Mouse (Mus musculus) heart, adult 2 months (tissue): ENCODE results near the gene Ache. TPM values are rescaled to one million over a fixed set of nuclear protein-coding genes. Genes with fewer than 3 reads are reported as not detected.

Experiments used
- DNase-seq, 2 experiments: peaks; one replicate each; pipeline ENCODE4 v3.0.0; 2021
- H3K27ac ChIP-seq: fragments of 200-600 bp; 2 replicates; pipeline ENCODE4 v1.8.1; 2022
- H3K27me3 ChIP-seq: fragments of 200-500 bp; 2 replicates; pipeline ENCODE4 v1.6.1; 2012; ENCODE audit warnings: mild to moderate bottlenecking, low read length, inconsistent platforms, mixed read lengths; ENCODE audit not compliant: control insufficient read depth, insufficient read depth
- H3K36me3 ChIP-seq: fragments of 200-500 bp; 2 replicates; pipeline ENCODE4 v1.6.1; 2012; ENCODE audit warnings: low read length, inconsistent platforms; ENCODE audit not compliant: control insufficient read depth, insufficient read depth
- H3K4me1 ChIP-seq: fragments of 200-500 bp; 2 replicates; pipeline ENCODE4 v1.6.1; 2011; ENCODE audit warnings: low read length; ENCODE audit not compliant: control insufficient read depth, insufficient read depth
- H3K4me3 ChIP-seq: fragments of 200-600 bp; 2 replicates; pipeline ENCODE4 v1.8.1; 2022
- H3K79me2 ChIP-seq: fragments of 200-500 bp; replicated peaks from 2 replicates; pipeline ENCODE4 v1.6.1; 2012; ENCODE audit warnings: mild to moderate bottlenecking, inconsistent platforms, low read length, moderate library complexity, mixed read lengths; ENCODE audit not compliant: control insufficient read depth, insufficient read depth
- H3K9ac ChIP-seq: fragments of 200-500 bp; 2 replicates; pipeline ENCODE4 v1.6.1; 2012; ENCODE audit warnings: low read depth, mild to moderate bottlenecking, control low read depth, inconsistent platforms, low read length, mixed read lengths
- CTCF ChIP-seq: fragments of 200-600 bp; IDR thresholded peaks from 2 replicates; pipeline ENCODE4 v1.8.1; 2022; ENCODE audit warnings: antibody characterized with exemption, mild to moderate bottlenecking, moderate library complexity
- EP300 ChIP-seq: fragments of 200-500 bp; IDR thresholded peaks from 2 replicates; pipeline ENCODE4 v1.6.1; 2011; ENCODE audit warnings: low read depth, low read length, control low read depth; ENCODE audit not compliant: insufficient read depth
- POLR2A ChIP-seq: fragments of 200-500 bp; IDR thresholded peaks from 2 replicates; pipeline ENCODE4 v1.6.1; 2011; ENCODE audit warnings: mild to moderate bottlenecking, low read depth, low read length, control low read depth; ENCODE audit not compliant: insufficient read depth
- WGBS: fragments of 180-500 bp; shearing (Covaris S2); methylation state at CpG from one replicate; pipeline ENCODE4 v1.1.7; 2018; 5-methylcytosine and 5-hydroxymethylcytosine counted together
- intact Hi-C: fragments of 180-260 bp; cut with DNase I; formaldehyde crosslinking; loops from one replicate; pipeline ENCODE4 v1.15.1; 2025
- polyA plus RNA-seq: library from polyadenylated mRNA; depleted of rRNA; stranded (reverse); fragments of >200 nt; gene quantifications from 2 replicates; pipeline ENCODE4 v1.2.3, GENCODE M21; 2012
- total RNA-seq, 2 experiments: library from RNA; stranded (reverse); gene quantifications; 2 replicates each; pipeline ENCODE4 v1.2.3; 2021

Ache gene
- total and polyA plus RNA-seq, 3 experiments: 1.5 to 4.9 (median 2.2) TPM

GRCm38 (mm10) chr5:137308356-137308755 lies 21.0 kb downstream of the Ache start:
- Histone ChIP-seq H3K4me3 (peak overlapping the region; percentile 92), H3K36me3 (peaks cover 5% of the 10 kb centered on the region), H3K79me2 (no peaks in the 10 kb centered on the region), H3K27me3 (no peaks in the 10 kb centered on the region), H3K27ac (peak overlapping the region; percentile 77), H3K9ac (no peak overlapping the region), H3K4me1 (peaks cover 9% of the 10 kb centered on the region)
- 98% methylated on average over 4 of the region's 4 CpGs for whole genome bisulfite sequencing
- no peak for TF ChIP-seq CTCF
- no peak for TF ChIP-seq EP300
- TF ChIP-seq POLR2A: no peak
- DNase-seq: no peak
- intact Hi-C loops: loop anchor here (1.0 kb wide), 1 partner anchor 40 kb away; no protein-coding TSS in a partner anchor

- 2% methylated on average over 22 of the region's 22 CpGs for WGBS
- Histone ChIP-seq H3K27me3 (no peaks in the 10 kb centered on the region), H3K4me1 (peaks cover 5% of the 10 kb centered on the region), H3K27ac (peak overlapping the region; percentile 92), H3K36me3 (no peaks in the 10 kb centered on the region), H3K4me3 (peak overlapping the region; percentile 55), H3K9ac (peak overlapping the region; percentile 82), H3K79me2 (no peaks in the 10 kb centered on the region)
- DNase-seq: peak in 1 of 2 experiments; percentile 31
- TF ChIP-seq POLR2A (peak; percentile 80), CTCF (no peak)
- intact Hi-C loops: no loop called here
These were observed 26.3 kb downstream of the Ache start for GRCm38 (mm10) chr5:137313466-137314192.

- TF ChIP-seq EP300: no peak
- peak; percentile 11; the same call in 1 of the 2 replicates for TF ChIP-seq CTCF
- TF ChIP-seq POLR2A: no peak
- peak within 1 kb of the TSS; percentile 82 for H3K9ac ChIP-seq
- peak; percentile 88 to 91 for DNase-seq
- H3K4me3 ChIP-seq: peak within 1 kb of the TSS; percentile 55
- intact Hi-C loops: no loop called here
- WGBS: 34% methylated on average over 30 of the region's 30 CpGs
- H3K4me1 ChIP-seq: peaks cover 5% of the 10 kb centered on the region
- H3K27ac ChIP-seq: peak within 1 kb of the TSS; percentile 92
- H3K79me2 ChIP-seq: no peaks in the 10 kb centered on the region
- no peaks in the 10 kb centered on the region for H3K36me3 ChIP-seq
- H3K27me3 ChIP-seq: no peaks in the 10 kb centered on the region
These were observed 27.1 kb downstream of the Ache start, which contains the start of gene Trip6 for GRCm38 (mm10) chr5:137314193-137315083. Gene Trip6 (minus strand): TSS chr5:137314404.

DNA sequence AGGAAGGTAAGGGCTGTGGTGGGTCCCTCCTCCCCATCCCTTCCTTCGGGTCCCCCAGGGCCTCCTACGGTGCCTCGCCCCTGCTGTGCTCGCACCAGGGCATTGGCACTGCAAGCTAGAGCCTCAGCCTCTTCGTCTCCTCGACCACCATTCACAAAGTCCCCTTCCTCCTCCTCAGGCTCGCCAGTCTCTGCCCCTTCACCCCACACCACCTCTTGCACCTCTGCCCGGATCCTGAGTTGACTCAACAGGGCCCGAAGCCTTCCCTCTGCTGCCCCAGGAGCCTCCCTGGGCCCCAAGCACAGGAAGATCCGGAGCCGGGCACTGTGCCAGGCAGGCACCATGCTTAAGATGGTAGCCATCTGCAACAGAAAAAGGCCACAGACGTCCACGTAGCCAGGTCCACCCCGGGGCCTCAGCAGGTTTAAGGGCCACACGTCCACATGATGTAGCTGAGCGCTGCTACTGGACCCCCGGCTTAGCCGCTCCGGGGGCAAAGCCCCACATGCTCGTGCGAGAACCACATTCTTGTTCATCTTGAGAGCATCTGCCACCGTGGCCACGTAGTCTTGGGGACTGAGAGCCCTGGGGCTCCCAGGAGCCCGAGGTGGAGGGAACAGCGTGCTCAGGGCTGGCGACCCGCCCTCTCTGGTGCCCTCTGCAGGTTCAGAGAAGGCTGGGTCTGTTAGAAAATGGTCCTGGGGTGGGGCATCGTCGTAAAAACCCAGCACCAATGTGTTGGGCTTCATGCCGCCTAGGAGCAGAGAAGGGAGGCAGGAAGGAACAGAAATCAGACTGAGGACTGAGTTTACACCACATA lies 28.0 kb downstream of the Ache start:
- Histone ChIP-seq H3K36me3 (no peaks in the 10 kb centered on the region), H3K4me1 (peaks cover 5% of the 10 kb centered on the region), H3K4me3 (no peak overlapping the region), H3K79me2 (no peaks in the 10 kb centered on the region), H3K9ac (no peak overlapping the region), H3K27me3 (no peaks in the 10 kb centered on the region), H3K27ac (no peak overlapping the region; the same call in 1 of the 2 replicates)
- peak; percentile 67 for TF ChIP-seq CTCF
- TF ChIP-seq EP300: no peak
- no peak for TF ChIP-seq POLR2A
- 57% methylated on average over 30 of the region's 30 CpGs for WGBS
- intact Hi-C loops: no loop called here
- peak in 1 of 2 experiments; percentile 38 for DNase-seq

- 67% methylated on average over 8 of the region's 8 CpGs for WGBS
- H3K4me1 ChIP-seq: peaks cover 5% of the 10 kb centered on the region
- H3K9ac ChIP-seq: no peak overlapping the region
- no peak for TF ChIP-seq CTCF
- TF ChIP-seq EP300: no peak
- no peak for TF ChIP-seq POLR2A
- no peak for DNase-seq
- no peak overlapping the region for H3K27ac ChIP-seq
- intact Hi-C loops: no loop called here
- no peaks in the 10 kb centered on the region for H3K79me2 ChIP-seq
- no peaks in the 10 kb centered on the region for H3K36me3 ChIP-seq
- H3K4me3 ChIP-seq: no peak overlapping the region
- no peaks in the 10 kb centered on the region for H3K27me3 ChIP-seq
These were observed 30.0 kb downstream of the Ache start for GRCm38 (mm10) chr5:137317361-137317760.
